Mouse (Mus musculus) left cerebral cortex, postnatal 36 days (tissue): Measurements from ENCODE around the gene Gaa. TPM values are rescaled to one million over a fixed set of nuclear protein-coding genes. Genes with fewer than 3 reads are reported as not detected.
"Not testable (repeated sequence)": the region's sequence is repeated elsewhere in the genome, so short reads cannot be mapped to it uniquely, and the experiment has no call there.

ENCODE experiments used
- DNase-seq, 2 experiments: peaks; one replicate each; pipeline ENCODE4 v3.0.0; 2021 to 2022; ENCODE audit warnings: low spot score in 2 of 2, mixed read lengths in 1 of 2
- intact Hi-C: fragments of 180-260 bp; cut with DNase I; formaldehyde crosslinking; loops from one replicate; pipeline ENCODE4 v1.15.1; 2025
- total RNA-seq, 2 experiments: library from RNA; stranded (reverse); gene quantifications; 2 replicates each; pipeline ENCODE4 v1.2.3; 2021

The Gaa gene
- 100 to 1,000 TPM; 220 to 253 TPM for total RNA-seq

- intact Hi-C loops, result no loop called here
- peak; percentile 91 to 93 for DNase-seq
These were observed at the start of gene Gaa for GRCm38 (mm10) chr11:119267768-119268556. Gene Gaa (plus strand): TSS chr11:119267887.

GRCm38 (mm10) chr11:119219816-119220465 lies 47.7 kb upstream of the Gaa start:
- peak; percentile 60 to 63 for DNase-seq
- intact Hi-C loops, result no loop called here

- DNase-seq, result no peak
- intact Hi-C loops, result no loop called here
These were observed 45.7 kb upstream of the Gaa start for GRCm38 (mm10) chr11:119221812-119222510.

GRCm38 (mm10) chr11:119223124-119223890 lies 44.4 kb upstream of the Gaa start:
- DNase-seq, result no peak
- intact Hi-C loops, result no loop called here

- DNase-seq, result no peak
- intact Hi-C loops, result no loop called here
These were observed 42.8 kb upstream of the Gaa start for GRCm38 (mm10) chr11:119224926-119225325.

GRCm38 (mm10) chr11:119225634-119226033 lies 42.1 kb upstream of the Gaa start:
- no peak for DNase-seq
- intact Hi-C loops, result no loop called here

- DNase-seq, result no peak
- intact Hi-C loops, result no loop called here
These were observed 40.1 kb upstream of the Gaa start for GRCm38 (mm10) chr11:119227591-119227990.

GRCm38 (mm10) chr11:119228091-119228781 lies 39.5 kb upstream of the Gaa start, which contains the start of the genes Tbc1d16 and Ccdc40:
Gene Tbc1d16 (minus strand): TSS chr11:119228499.
Gene Ccdc40 (plus strand): TSS chr11:119228572.
- intact Hi-C loops, result no loop called here
- DNase-seq, result peak; percentile 49 to 57

- intact Hi-C loops, result no loop called here
- peak; percentile 49 to 59 for DNase-seq
These were observed 38.7 kb upstream of the Gaa start for GRCm38 (mm10) chr11:119228846-119229626.

GRCm38 (mm10) chr11:119234770-119235169 lies 32.9 kb upstream of the Gaa start:
- DNase-seq, result no peak
- intact Hi-C loops, result no loop called here

GRCm38 (mm10) chr11:119235596-119235995 lies 32.1 kb upstream of the Gaa start:
- DNase-seq, result peak in 1 of 2 experiments; percentile 19
- intact Hi-C loops, result no loop called here

- no peak for DNase-seq
- intact Hi-C loops, result no loop called here
These were observed 31.3 kb upstream of the Gaa start for GRCm38 (mm10) chr11:119236354-119236753.

- no peak for DNase-seq
- intact Hi-C loops, result no loop called here
These were observed 30.7 kb upstream of the Gaa start for GRCm38 (mm10) chr11:119237007-119237406.

GRCm38 (mm10) chr11:119237568-119238304 lies 30.0 kb upstream of the Gaa start:
- no peak for DNase-seq
- intact Hi-C loops, result no loop called here

- intact Hi-C loops, result no loop called here
- no peak for DNase-seq
These were observed 29.4 kb upstream of the Gaa start for GRCm38 (mm10) chr11:119238305-119238721.

- intact Hi-C loops, result no loop called here
- DNase-seq, result no peak
These were observed 28.2 kb upstream of the Gaa start for GRCm38 (mm10) chr11:119239480-119239879.

- DNase-seq, result not testable (repeated sequence)
- intact Hi-C loops, result loop anchor here (5.0 kb wide), 1 partner anchor 38 kb away; no protein-coding TSS in a partner anchor
These were observed 22.1 kb upstream of the Gaa start for GRCm38 (mm10) chr11:119245543-119245942.
